In genomic region chr10:88046098-88046771, GRCm38 (mm10) we compare ENCODE assay signal across 13 mouse cellular contexts. TPM values are rescaled to one million over a fixed set of nuclear protein-coding genes. Genes with fewer than 3 reads are reported as not detected.
A peak's percentile ranks its signal among the peaks of the same experiment; 100 is the strongest.
DNase-seq lines count a peak whose midpoint lies in the region; ATAC-seq and TF ChIP-seq lines count a peak whose summit lies in the region.
"Had no signal": no experiment of that assay in that cellular context is flagged by ENCODE, and none has a peak within 500 bp of the region (broad histone marks: within the 10 kb centered on the region; RNA-seq: fewer than 3 reads in every experiment).

No protein-coding gene starts in this region.

- DNase-seq in liver, result peak; percentile 7
- no peak for DNase-seq in liver, embryonic 11.5 days (ENCODE audit: low spot score)
- peak; percentile 87 for DNase-seq in embryo, embryonic 11 days
- peak; percentile 89 for DNase-seq in limb, embryonic 14.5 days (ENCODE audit: low spot score)
- no peak for DNase-seq in right cerebral cortex, postnatal 36 days (ENCODE audit: low spot score in 2 of 2)
- no peak for DNase-seq in adrenal gland, adult (ENCODE audit: inconsistent age in 2 of 2, low spot score in 1 of 2)
- DNase-seq: cerebellum, adult 11-12 months; kidney, adult 11 months; spleen, adult 18-20 months had no signal

- H3K36me3 ChIP-seq in liver, embryonic 11.5 days (ENCODE audit: control insufficient read depth, insufficient read depth, low read length), result no peaks in the 10 kb centered on the region
- no peaks in the 10 kb centered on the region for H3K36me3 ChIP-seq in embryonic facial prominence, embryonic 15.5 days
- H3K36me3 ChIP-seq in limb, embryonic 14.5 days (ENCODE audit: control insufficient read depth, insufficient read depth, low read length), result no peaks in the 10 kb centered on the region
- H3K36me3 ChIP-seq: heart, embryonic 13.5 days had no signal

- H3K27me3 ChIP-seq in liver, embryonic 11.5 days (replicated peaks; ENCODE audit: control insufficient read depth, insufficient read depth, low read length), result no peaks in the 10 kb centered on the region
- no peaks in the 10 kb centered on the region for H3K27me3 ChIP-seq in embryonic facial prominence, embryonic 15.5 days
- no peaks in the 10 kb centered on the region for H3K27me3 ChIP-seq in limb, embryonic 14.5 days (ENCODE audit: control insufficient read depth, insufficient read depth, low read length)
- H3K27me3 ChIP-seq: heart, embryonic 13.5 days had no signal

- TF ChIP-seq POLR2A in limb, embryonic 14.5 days (IDR thresholded peaks at IDR 0.05; ENCODE audit: borderline replicate concordance, extremely low read depth, insufficient read depth, insufficient read length), result no peak

- no peak overlapping the region for H3K9ac ChIP-seq in liver, embryonic 11.5 days (ENCODE audit: low read depth, low read length)
- no peak overlapping the region for H3K9ac ChIP-seq in embryonic facial prominence, embryonic 15.5 days
- no peak overlapping the region for H3K9ac ChIP-seq in limb, embryonic 14.5 days (ENCODE audit: low read depth, low read length, severe bottlenecking)
- H3K9ac ChIP-seq: heart, embryonic 13.5 days had no signal

- no peak for ATAC-seq in liver, embryonic 11.5 days (replicated peaks; ENCODE audit: low FRiP score)
- peak; percentile 73 for ATAC-seq in embryonic facial prominence, embryonic 15.5 days (ENCODE audit: insufficient number of reproducible peaks, low FRiP score, low TSS enrichment, low read depth)
- peak; percentile 92 for ATAC-seq in limb, embryonic 14.5 days (ENCODE audit: low FRiP score, low read depth)
- ATAC-seq in activated CD4-positive, CD25-positive, alpha-beta regulatory T cell, adult 4 months, result no peak

- no peaks in the 10 kb centered on the region for H3K9me3 ChIP-seq in liver, embryonic 11.5 days (ENCODE audit: control insufficient read depth, low read length)
- H3K9me3 ChIP-seq in embryonic facial prominence, embryonic 15.5 days (replicated peaks), result no peaks in the 10 kb centered on the region
- H3K9me3 ChIP-seq in limb, embryonic 14.5 days (ENCODE audit: control insufficient read depth, low read length), result no peaks in the 10 kb centered on the region
- H3K9me3 ChIP-seq: heart, embryonic 13.5 days had no signal

- H3K27ac ChIP-seq in liver, embryonic 11.5 days (ENCODE audit: low read depth, low read length), result no peak overlapping the region
- H3K27ac ChIP-seq in embryonic facial prominence, embryonic 15.5 days (replicated peaks), result peak overlapping the region; percentile 58
- peak overlapping the region; percentile 71 for H3K27ac ChIP-seq in limb, embryonic 14.5 days (replicated peaks; ENCODE audit: low read depth, low read length)
- H3K27ac ChIP-seq: heart, embryonic 13.5 days had no signal

- H3K4me2 ChIP-seq in liver, embryonic 11.5 days, result no peak overlapping the region
- H3K4me2 ChIP-seq in embryonic facial prominence, embryonic 15.5 days (replicated peaks), result no peak overlapping the region
- H3K4me2 ChIP-seq in limb, embryonic 14.5 days (replicated peaks; ENCODE audit: low read depth, low read length, severe bottlenecking), result no peak overlapping the region
- H3K4me2 ChIP-seq: heart, embryonic 13.5 days had no signal

- 65% methylated on average over 11 of the region's 11 CpGs for WGBS in liver, embryonic 11.5 days
- 35% methylated on average over 11 of the region's 11 CpGs for WGBS in embryonic facial prominence, embryonic 15.5 days
- WGBS in limb, embryonic 14.5 days, result 10% methylated on average over 11 of the region's 11 CpGs

- no peak overlapping the region for H3K4me3 ChIP-seq in liver, embryonic 11.5 days (ENCODE audit: low read depth, low read length)
- H3K4me3 ChIP-seq in embryonic facial prominence, embryonic 15.5 days (replicated peaks), result no peak overlapping the region
- H3K4me3 ChIP-seq in limb, embryonic 14.5 days (replicated peaks; ENCODE audit: low read length), result no peak overlapping the region
- H3K4me3 ChIP-seq: erythroblast, embryonic 14.5 days; heart, embryonic 13.5 days had no signal

- H3K4me1 ChIP-seq in liver, embryonic 11.5 days (replicated peaks; ENCODE audit: control insufficient read depth, insufficient read depth, low read length), result no peaks in the 10 kb centered on the region
- peaks cover 6% of the 10 kb centered on the region for H3K4me1 ChIP-seq in embryonic facial prominence, embryonic 15.5 days
- peaks cover 28% of the 10 kb centered on the region for H3K4me1 ChIP-seq in limb, embryonic 14.5 days (ENCODE audit: control insufficient read depth, insufficient read depth, low read length)
- H3K4me1 ChIP-seq: heart, embryonic 13.5 days had no signal

RNA-seq across cellular contexts. Expression of gene Pmch, which starts 44.6 kb away (rescaled TPM):
- polyA plus RNA-seq in liver, embryonic 11.5 days (2014; fragmentation: Nextera tagmentation; extraction: Ambion mirVana), result 0.27 and 1.1 TPM in 2 replicates
- polyA plus RNA-seq in embryonic facial prominence, embryonic 15.5 days (2015; fragmentation: Nextera tagmentation; extraction: Ambion mirVana), result 0.27 and 0.41 TPM in 2 replicates
- polyA plus RNA-seq in limb, embryonic 14.5 days (2012; rRNA removed), result not detected in 2 replicates
- polyA plus RNA-seq in limb, embryonic 14.5 days (2014; fragmentation: Nextera tagmentation; extraction: Ambion mirVana), result 0.34 and 0.43 TPM in 2 replicates
- not detected for polyA plus RNA-seq in activated CD4-positive, CD25-positive, alpha-beta regulatory T cell, adult 4 months (2017; shearing (Covaris generic))
- polyA plus RNA-seq: erythroblast, embryonic 14.5 days had no signal

Comparison
In these comparisons a context has a peak if more than half of its experiments do, and no peak if none do; other contexts are left out.
1. DNase-seq: peak in liver (single experiment), embryo, embryonic 11 days (single experiment) and limb, embryonic 14.5 days (single experiment); none in liver, embryonic 11.5 days (single experiment), right cerebral cortex, postnatal 36 days (0 of 2) and adrenal gland, adult (0 of 2).
2. ATAC-seq: peak in embryonic facial prominence, embryonic 15.5 days (single experiment) and limb, embryonic 14.5 days (single experiment); none in liver, embryonic 11.5 days (single experiment) and activated CD4-positive, CD25-positive, alpha-beta regulatory T cell, adult 4 months (single experiment).